Mouse (Mus musculus) neural tube, embryonic 12.5 days (tissue): ENCODE results near the gene Rin3. TPM values are rescaled to one million over a fixed set of nuclear protein-coding genes. Genes with fewer than 3 reads are reported as not detected.
A peak's percentile ranks its signal among the peaks of the same experiment; 100 is the strongest.

Source experiments
- ATAC-seq: fragments of 200-750 bp; cut with Nextera tagmentation; 2 replicates; pipeline ENCODE4 v1.8.0; 2017; ENCODE audit warnings: low read depth, mild to moderate bottlenecking, moderate TSS enrichment, moderate library complexity; ENCODE audit not compliant: low FRiP score
- H3K27ac ChIP-seq: fragments of 300-500 bp; sonication (generic); 2 replicates; pipeline ENCODE4 v1.5.1; 2016
- H3K27me3 ChIP-seq: fragments of 300-500 bp; sonication (generic); replicated peaks from 2 replicates; pipeline ENCODE4 v1.6.1; 2016; ENCODE audit warnings: mild to moderate bottlenecking
- H3K36me3 ChIP-seq: fragments of 300-500 bp; sonication (generic); 2 replicates; pipeline ENCODE4 v1.6.1; 2016; ENCODE audit warnings: mild to moderate bottlenecking
- H3K4me1 ChIP-seq: fragments of 300-500 bp; sonication (generic); 2 replicates; pipeline ENCODE4 v1.6.1; 2016
- H3K4me2 ChIP-seq: fragments of 300-500 bp; sonication (generic); replicated peaks from 2 replicates; pipeline ENCODE4 v1.6.1; 2016; ENCODE audit warnings: mild to moderate bottlenecking
- H3K4me3 ChIP-seq: fragments of 300-500 bp; sonication (generic); 2 replicates; pipeline ENCODE4 v1.5.1; 2016
- H3K9ac ChIP-seq: fragments of 300-500 bp; sonication (generic); 2 replicates; pipeline ENCODE4 v1.6.1; 2016; ENCODE audit warnings: mild to moderate bottlenecking
- H3K9me3 ChIP-seq: fragments of 300-500 bp; sonication (generic); 2 replicates; pipeline ENCODE4 v1.6.1; 2016; ENCODE audit warnings: mild to moderate bottlenecking
- WGBS: fragments of 180-500 bp; shearing (Covaris S2); methylation state at CpG from one replicate; pipeline ENCODE4 v1.1.7; 2016; 5-methylcytosine and 5-hydroxymethylcytosine counted together
- polyA plus RNA-seq: library from polyadenylated mRNA; unstranded; fragments of >200 nt; fragmentation: Nextera tagmentation; extraction: Ambion mirVana; gene quantifications from 2 replicates; pipeline ENCODE4 v1.2.1, GENCODE M21; 2016

Gene Rin3
- polyA plus RNA-seq, 1 experiment from 2014 or later: 5.6 TPM

DNA sequence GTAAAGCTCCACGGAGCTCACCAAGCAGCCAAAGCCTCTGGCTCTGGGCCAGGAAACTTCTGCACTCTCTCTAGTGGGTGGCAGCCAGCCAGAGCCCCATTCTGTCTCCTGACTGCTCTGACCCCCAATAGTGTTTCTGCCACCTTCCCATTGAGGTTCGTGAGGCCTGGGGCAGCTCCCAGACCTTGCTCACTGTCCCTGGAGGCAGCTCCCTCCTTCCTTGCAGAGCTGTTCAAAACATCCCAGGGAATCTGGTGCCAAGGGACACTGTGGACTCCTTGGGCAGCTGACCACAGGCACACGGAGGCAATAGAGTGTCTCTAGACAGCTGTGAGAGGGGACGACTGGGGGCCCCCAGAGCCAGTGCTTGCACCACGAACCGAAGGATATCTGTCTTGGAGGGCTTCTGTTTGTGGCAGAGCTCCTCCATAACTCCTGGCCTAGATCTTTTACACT is 25.2 kb downstream of the Rin3 start:
- Histone ChIP-seq H3K27me3 (no peaks in the 10 kb centered on the region), H3K36me3 (no peaks in the 10 kb centered on the region), H3K4me1 (peaks cover 21% of the 10 kb centered on the region), H3K9ac (no peak overlapping the region), H3K9me3 (no peaks in the 10 kb centered on the region), H3K27ac (no peak overlapping the region), H3K4me3 (no peak overlapping the region), H3K4me2 (no peak overlapping the region)
- ATAC-seq: peak; percentile 39; the same call in 1 of the 2 replicates
- 75% methylated on average over 6 of the region's 6 CpGs for WGBS

DNA sequence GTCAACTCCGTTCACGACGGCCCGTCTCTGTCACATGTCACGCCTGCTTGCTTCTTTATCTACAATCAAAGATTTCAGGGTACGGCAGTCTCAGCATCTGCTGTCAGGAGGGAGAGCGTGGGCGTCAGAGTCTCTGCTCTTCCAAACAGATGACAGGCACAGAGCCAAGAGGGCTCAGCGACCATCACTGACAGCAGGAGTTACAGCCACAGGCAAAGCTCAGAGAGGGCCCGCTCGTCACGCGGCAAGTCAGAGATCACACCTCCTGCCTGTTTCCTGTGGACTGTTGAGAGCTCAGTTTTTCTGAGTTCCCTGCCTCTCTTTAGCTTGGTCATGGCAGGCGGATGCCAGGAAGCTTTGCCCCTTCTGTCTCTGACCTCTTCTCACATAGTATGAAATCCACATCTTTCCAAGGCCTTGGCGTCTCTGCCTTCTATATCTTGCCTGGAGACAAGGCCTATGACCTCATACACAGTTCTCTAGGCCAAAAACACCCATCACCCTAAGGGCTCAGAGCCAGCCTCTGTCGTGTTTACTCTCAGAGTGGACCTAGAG is 25.7 kb downstream of the Rin3 start:
- peaks cover 16% of the 10 kb centered on the region for H3K4me1 ChIP-seq
- no peaks in the 10 kb centered on the region for H3K9me3 ChIP-seq
- H3K4me3 ChIP-seq: no peak overlapping the region
- H3K36me3 ChIP-seq: no peaks in the 10 kb centered on the region
- no peak overlapping the region for H3K9ac ChIP-seq
- ATAC-seq: peak; percentile 39; the same call in 1 of the 2 replicates
- no peak overlapping the region for H3K4me2 ChIP-seq
- no peak overlapping the region for H3K27ac ChIP-seq
- WGBS: 68% methylated on average over 16 of the region's 16 CpGs
- H3K27me3 ChIP-seq: no peaks in the 10 kb centered on the region

DNA sequence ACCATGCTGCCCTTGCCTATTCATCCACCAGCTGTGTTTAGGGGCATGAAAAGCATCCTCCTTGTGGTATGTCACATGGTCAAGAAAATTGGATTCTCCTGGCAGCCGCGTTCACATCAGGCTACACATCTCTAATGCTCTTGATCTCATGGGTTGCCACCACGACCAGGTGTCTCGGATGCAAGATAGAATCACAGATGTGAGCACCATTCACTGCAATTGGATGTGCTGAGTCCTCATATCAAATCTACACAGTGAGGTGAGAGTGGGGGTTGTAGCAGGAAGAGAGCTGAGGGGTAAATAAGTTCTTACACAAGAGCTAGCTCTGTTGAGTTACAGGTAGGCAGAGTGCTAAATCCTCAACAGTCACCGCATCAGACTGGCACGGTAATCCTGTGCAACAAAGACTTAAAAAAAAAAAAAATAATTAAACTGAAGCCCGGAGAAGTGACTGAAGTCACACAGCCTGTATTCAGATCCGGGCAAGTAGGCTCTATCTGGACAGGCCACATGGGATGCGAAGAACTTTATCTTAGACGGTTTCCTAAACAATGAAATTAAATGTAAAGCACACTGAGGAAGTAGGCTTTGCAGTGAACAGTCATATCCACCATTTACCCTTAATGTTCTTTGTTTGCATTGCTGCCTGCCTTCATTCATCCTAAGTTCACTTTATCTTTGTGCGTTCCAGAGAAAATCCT is 26.4 kb downstream of the Rin3 start:
- H3K4me3 ChIP-seq: no peak overlapping the region
- ATAC-seq: no peak
- no peaks in the 10 kb centered on the region for H3K36me3 ChIP-seq
- no peaks in the 10 kb centered on the region for H3K9me3 ChIP-seq
- H3K27me3 ChIP-seq: no peaks in the 10 kb centered on the region
- H3K27ac ChIP-seq: no peak overlapping the region
- H3K4me1 ChIP-seq: peaks cover 9% of the 10 kb centered on the region
- H3K9ac ChIP-seq: no peak overlapping the region
- WGBS: 94% methylated on average over 11 of the region's 11 CpGs
- H3K4me2 ChIP-seq: no peak overlapping the region

DNA sequence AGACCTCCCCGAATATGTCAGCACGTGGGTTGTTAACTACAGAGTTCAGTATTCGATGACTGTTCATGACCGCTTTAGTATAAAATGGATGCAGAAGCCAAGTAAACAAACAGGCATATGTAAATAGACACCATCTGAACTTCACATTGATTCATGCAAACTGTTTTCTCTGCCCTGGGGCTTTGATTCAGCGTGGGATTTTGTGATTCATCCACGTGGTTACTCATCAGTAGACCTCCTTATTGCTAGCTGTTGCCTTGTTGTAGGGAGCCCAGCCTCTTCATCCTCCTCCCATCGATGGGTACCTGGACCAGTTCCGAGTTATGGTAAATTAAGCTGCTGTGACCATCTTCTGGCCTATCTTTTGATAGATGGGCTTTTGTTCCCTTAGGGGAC is 26.9 kb downstream of the Rin3 start:
- H3K27me3 ChIP-seq: no peaks in the 10 kb centered on the region
- H3K27ac ChIP-seq: no peak overlapping the region
- H3K4me1 ChIP-seq: peaks cover 9% of the 10 kb centered on the region
- no peak overlapping the region for H3K4me2 ChIP-seq
- 93% methylated on average over 8 of the region's 8 CpGs for WGBS
- H3K36me3 ChIP-seq: no peaks in the 10 kb centered on the region
- no peak for ATAC-seq
- H3K9me3 ChIP-seq: no peaks in the 10 kb centered on the region
- H3K4me3 ChIP-seq: no peak overlapping the region
- H3K9ac ChIP-seq: no peak overlapping the region

DNA sequence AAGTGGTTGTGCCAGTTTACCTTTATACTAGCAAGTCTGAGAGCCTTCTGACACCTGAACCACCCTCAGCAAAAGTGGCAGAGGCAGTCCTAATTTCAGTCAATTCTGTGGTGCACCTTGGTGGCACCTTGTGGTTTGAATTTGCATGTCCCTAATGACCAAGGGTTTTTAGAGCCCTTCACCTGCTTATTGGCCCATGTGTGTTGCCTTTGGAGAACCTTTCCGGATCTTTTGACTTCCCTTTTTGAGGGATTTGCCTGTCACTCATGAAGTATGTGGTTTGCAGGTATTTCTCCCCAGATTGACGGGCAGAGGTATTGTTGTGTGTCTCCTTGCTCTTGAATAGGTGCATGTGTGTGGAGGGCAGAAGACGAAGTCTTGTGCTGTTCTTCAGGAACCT is 27.4 kb downstream of the Rin3 start:
- no peak for ATAC-seq
- Histone ChIP-seq H3K4me3 (no peak overlapping the region), H3K27ac (no peak overlapping the region), H3K36me3 (no peaks in the 10 kb centered on the region), H3K4me2 (no peak overlapping the region), H3K9me3 (no peaks in the 10 kb centered on the region), H3K9ac (no peak overlapping the region), H3K27me3 (no peaks in the 10 kb centered on the region), H3K4me1 (peaks cover 9% of the 10 kb centered on the region)
- WGBS: 90% methylated on average over 3 of the region's 3 CpGs

DNA sequence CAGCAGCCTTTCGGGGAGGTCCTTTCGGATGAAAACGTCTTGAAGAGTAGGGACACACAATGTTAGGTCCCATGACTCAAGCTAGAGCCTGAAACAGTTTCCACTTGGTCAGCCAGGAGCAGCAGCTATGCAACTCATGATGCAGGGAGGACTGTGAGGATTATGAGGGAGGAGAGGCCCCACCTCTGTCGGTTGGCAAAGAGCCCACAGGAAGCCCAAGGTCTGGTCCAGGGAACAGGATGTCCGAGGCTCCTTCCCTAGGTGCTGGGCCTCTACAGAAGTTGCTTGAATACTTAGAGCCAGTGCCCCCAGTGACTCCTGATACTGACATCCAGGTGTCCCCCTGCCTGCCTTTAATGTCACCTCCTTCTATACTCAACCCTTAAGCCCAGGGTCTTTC is 28.6 kb downstream of the Rin3 start:
- Histone ChIP-seq H3K4me3 (no peak overlapping the region), H3K27ac (no peak overlapping the region), H3K27me3 (no peaks in the 10 kb centered on the region), H3K36me3 (no peaks in the 10 kb centered on the region), H3K9ac (no peak overlapping the region), H3K4me2 (no peak overlapping the region), H3K4me1 (peaks cover 9% of the 10 kb centered on the region), H3K9me3 (no peaks in the 10 kb centered on the region)
- no peak for ATAC-seq
- WGBS: 88% methylated on average over 5 of the region's 5 CpGs

DNA sequence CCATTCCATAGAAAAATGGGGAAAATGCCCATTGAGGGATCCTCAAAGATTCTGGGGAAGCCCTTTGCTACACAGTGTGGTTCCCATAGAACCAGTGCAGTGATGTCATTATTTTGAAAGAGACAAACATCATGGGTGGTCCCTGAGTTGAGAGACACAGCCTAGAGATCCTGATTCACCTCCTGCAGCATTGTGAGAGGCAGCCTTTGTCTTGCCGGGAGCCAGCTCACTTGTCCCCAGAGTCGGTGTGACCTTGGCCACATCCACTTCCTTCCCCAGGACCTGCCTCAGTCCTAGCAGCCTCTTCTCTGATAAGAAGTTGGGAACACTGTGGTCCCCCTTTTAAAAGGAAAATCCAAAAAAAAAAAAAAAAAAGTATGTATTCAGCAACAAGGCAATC is 36.3 kb downstream of the Rin3 start:
- Histone ChIP-seq H3K27ac (no peak overlapping the region), H3K9ac (no peak overlapping the region), H3K27me3 (no peaks in the 10 kb centered on the region), H3K9me3 (no peaks in the 10 kb centered on the region), H3K4me1 (no peaks in the 10 kb centered on the region), H3K4me3 (no peak overlapping the region), H3K4me2 (no peak overlapping the region), H3K36me3 (no peaks in the 10 kb centered on the region)
- no peak for ATAC-seq
- WGBS: 45% methylated on average over 2 of the region's 2 CpGs

DNA sequence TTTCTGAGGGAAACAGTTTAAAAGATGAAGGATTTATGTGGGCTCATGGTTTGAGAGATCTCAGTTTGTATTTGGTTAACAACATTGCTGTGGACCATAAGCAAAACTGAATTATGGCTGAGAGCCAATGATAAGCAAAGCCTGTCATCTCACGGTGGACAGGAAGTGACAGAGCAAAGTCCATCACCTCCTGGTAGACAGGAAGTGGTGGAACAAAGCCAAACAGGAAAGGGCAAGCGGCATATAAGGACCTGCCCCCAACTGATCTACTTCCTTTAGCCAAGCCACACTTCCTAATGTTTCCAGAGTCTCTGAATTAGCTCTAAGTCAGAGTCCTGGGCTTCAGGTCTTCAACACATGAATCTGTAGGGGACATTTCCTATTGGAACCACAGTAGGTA is 37.1 kb downstream of the Rin3 start:
- H3K4me2 ChIP-seq: no peak overlapping the region
- no peaks in the 10 kb centered on the region for H3K36me3 ChIP-seq
- no peak overlapping the region for H3K4me3 ChIP-seq
- no peaks in the 10 kb centered on the region for H3K4me1 ChIP-seq
- no peak overlapping the region for H3K27ac ChIP-seq
- H3K9ac ChIP-seq: no peak overlapping the region
- ATAC-seq: no peak
- no peaks in the 10 kb centered on the region for H3K9me3 ChIP-seq
- no peaks in the 10 kb centered on the region for H3K27me3 ChIP-seq
- 81% methylated on average over 2 of the region's 2 CpGs for WGBS

DNA sequence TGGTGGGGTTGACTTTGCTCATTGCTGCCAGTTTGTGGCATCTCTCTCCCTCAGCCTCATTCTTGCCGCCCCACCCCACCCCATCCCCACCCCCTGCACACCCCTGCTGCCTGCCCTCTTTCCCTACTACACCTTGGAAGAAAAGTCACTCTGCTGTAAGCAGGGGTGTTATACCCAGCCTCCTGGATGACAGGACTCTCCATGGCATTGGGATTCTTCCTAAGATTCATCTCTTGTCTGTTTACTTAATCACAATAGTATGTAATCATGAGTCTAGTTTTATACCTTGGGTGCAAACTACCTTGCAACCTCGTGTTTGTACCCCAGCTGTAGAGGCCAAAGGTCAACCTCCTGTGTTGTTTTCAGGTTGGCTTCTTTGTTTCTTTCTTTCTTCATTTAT is 37.5 kb downstream of the Rin3 start:
- Histone ChIP-seq H3K9me3 (no peaks in the 10 kb centered on the region), H3K4me3 (no peak overlapping the region), H3K36me3 (no peaks in the 10 kb centered on the region), H3K4me2 (no peak overlapping the region), H3K4me1 (no peaks in the 10 kb centered on the region), H3K9ac (no peak overlapping the region), H3K27ac (no peak overlapping the region), H3K27me3 (no peaks in the 10 kb centered on the region)
- ATAC-seq: no peak
- whole genome bisulfite sequencing: 70% methylated on average over 2 of the region's 2 CpGs

DNA sequence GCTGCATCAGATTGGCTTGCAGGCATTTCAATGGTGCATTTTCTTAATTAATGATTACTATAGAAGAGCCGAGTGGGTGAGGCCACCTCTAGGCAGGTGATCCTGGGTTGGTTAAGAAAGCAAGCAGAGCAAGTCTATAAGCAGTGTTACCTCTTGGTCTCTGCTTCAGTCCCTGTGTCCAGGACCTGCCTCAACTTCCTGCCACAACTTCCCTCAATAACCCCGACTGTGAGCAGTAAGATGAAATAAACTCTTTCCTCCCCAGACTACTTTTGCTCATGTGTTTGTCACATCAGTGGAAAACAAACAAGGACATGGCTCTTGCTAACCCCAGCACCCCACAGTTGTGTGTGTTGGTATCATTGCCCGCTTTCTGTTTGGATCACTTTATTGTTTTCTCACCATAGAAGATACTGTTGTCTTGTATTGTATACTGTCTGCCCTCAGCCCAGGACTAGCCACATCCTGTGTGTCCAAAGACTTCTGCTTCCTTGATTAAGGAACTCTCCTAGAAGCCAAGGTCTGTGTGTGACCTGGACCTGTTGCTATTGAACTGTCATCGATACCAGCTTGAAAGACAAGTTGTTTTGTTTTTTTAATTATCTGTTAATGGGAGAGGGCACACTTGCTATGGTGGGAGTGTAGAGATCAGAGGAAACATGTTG is 38.3 kb downstream of the Rin3 start:
- H3K4me2 ChIP-seq: no peak overlapping the region
- ATAC-seq: no peak
- no peak overlapping the region for H3K4me3 ChIP-seq
- no peaks in the 10 kb centered on the region for H3K36me3 ChIP-seq
- no peak overlapping the region for H3K9ac ChIP-seq
- no peaks in the 10 kb centered on the region for H3K27me3 ChIP-seq
- no peaks in the 10 kb centered on the region for H3K4me1 ChIP-seq
- no peak overlapping the region for H3K27ac ChIP-seq
- no peaks in the 10 kb centered on the region for H3K9me3 ChIP-seq
- 87% methylated on average over 4 of the region's 4 CpGs for WGBS

DNA sequence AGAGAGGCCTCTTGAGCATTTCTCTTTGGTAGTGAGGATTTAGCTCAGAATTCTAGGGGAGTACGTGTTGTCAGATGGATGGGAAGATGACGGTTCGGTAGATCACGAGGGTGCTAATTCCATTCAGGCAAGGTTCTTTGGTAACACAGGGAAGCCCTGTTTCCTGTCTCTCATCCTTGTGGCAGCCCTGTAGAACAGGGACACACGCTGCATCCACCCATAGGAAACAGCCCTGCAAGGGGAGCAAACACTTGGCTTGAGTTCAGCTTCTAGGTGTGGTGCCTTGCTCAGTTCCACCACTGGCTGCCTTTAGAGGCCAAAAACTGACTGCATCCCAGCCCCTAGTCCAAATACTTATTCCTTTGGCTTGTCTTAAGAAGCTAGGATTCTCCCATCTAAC is 39.0 kb downstream of the Rin3 start:
- ATAC-seq: no peak
- Histone ChIP-seq H3K9ac (no peak overlapping the region), H3K4me3 (no peak overlapping the region), H3K27me3 (no peaks in the 10 kb centered on the region), H3K4me1 (no peaks in the 10 kb centered on the region), H3K9me3 (no peaks in the 10 kb centered on the region), H3K36me3 (no peaks in the 10 kb centered on the region), H3K4me2 (no peak overlapping the region), H3K27ac (no peak overlapping the region)
- WGBS: 83% methylated on average over 5 of the region's 5 CpGs

DNA sequence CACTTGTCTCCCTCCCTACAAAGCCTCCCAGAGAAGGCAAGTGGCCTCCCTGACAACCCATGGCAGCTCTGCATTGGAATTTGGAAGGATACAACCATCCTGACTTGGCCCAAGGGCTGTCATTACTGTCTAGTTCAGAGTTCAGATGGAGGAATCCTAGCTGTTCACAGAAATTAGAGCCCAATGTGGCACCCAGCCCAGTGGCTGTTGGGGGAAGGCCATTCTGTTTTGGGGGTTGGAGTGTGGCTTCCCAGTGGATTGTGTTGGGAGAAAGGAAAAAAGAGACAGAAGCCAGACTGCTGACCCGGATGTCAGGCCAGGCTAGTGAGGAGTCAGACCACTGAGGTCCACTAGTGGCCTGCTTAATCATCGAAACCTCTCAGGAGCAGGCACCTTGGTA is 40.5 kb downstream of the Rin3 start:
- 82% methylated on average over 2 of the region's 2 CpGs for WGBS
- no peaks in the 10 kb centered on the region for H3K9me3 ChIP-seq
- no peaks in the 10 kb centered on the region for H3K27me3 ChIP-seq
- no peaks in the 10 kb centered on the region for H3K4me1 ChIP-seq
- ATAC-seq: no peak
- H3K4me3 ChIP-seq: no peak overlapping the region
- H3K36me3 ChIP-seq: no peaks in the 10 kb centered on the region
- no peak overlapping the region for H3K4me2 ChIP-seq
- H3K27ac ChIP-seq: no peak overlapping the region
- H3K9ac ChIP-seq: no peak overlapping the region
